Mouse (Mus musculus) lung, embryonic 16.5 days (tissue): ENCODE measurements around the gene Ccdc7a. TPM values are rescaled to one million over a fixed set of nuclear protein-coding genes. Genes with fewer than 3 reads are reported as not detected.

Source experiments
- ATAC-seq: fragments of 200-750 bp; cut with Nextera tagmentation; 2 replicates; pipeline ENCODE4 v1.8.0; 2017; ENCODE audit warnings: low read depth, mild to moderate bottlenecking, moderate library complexity
- H3K27ac ChIP-seq: fragments of 300-500 bp; sonication (generic); 2 replicates; pipeline ENCODE4 v1.5.1; 2014; ENCODE audit warnings: mild to moderate bottlenecking, control low read depth, low read length
- H3K27me3 ChIP-seq: fragments of 300-500 bp; sonication (generic); 2 replicates; pipeline ENCODE4 v1.6.1; 2014; ENCODE audit warnings: low read depth, low read length, mixed read lengths; ENCODE audit not compliant: control insufficient read depth, insufficient read depth
- H3K36me3 ChIP-seq: fragments of 300-500 bp; sonication (generic); 2 replicates; pipeline ENCODE4 v1.6.1; 2014; ENCODE audit warnings: low read length; ENCODE audit not compliant: control insufficient read depth, insufficient read depth
- H3K4me1 ChIP-seq: fragments of 300-500 bp; sonication (generic); replicated peaks from 2 replicates; pipeline ENCODE4 v1.6.1; 2014; ENCODE audit warnings: low read length, mixed read lengths; ENCODE audit not compliant: control insufficient read depth, insufficient read depth
- H3K4me2 ChIP-seq: fragments of 300-500 bp; sonication (generic); 2 replicates; pipeline ENCODE4 v1.6.1; 2014; ENCODE audit warnings: low read depth, low read length, control low read depth
- H3K4me3 ChIP-seq: fragments of 300-500 bp; sonication (generic); 2 replicates; pipeline ENCODE4 v1.5.1; 2014; ENCODE audit warnings: mild to moderate bottlenecking, low read length, control low read depth
- H3K9ac ChIP-seq: fragments of 300-500 bp; sonication (generic); 2 replicates; pipeline ENCODE4 v1.6.1; 2014; ENCODE audit warnings: low read length, control low read depth
- H3K9me3 ChIP-seq: fragments of 300-500 bp; sonication (generic); 2 replicates; pipeline ENCODE4 v1.6.1; 2016; ENCODE audit warnings: low read length; ENCODE audit not compliant: control insufficient read depth
- WGBS: fragments of 180-500 bp; shearing (Covaris S2); extraction: QIAGEN DNeasy Blood & Tissue Kit; methylation state at CpG from one replicate; pipeline ENCODE4 v1.1.7; 2014; 5-methylcytosine and 5-hydroxymethylcytosine counted together
- polyA plus RNA-seq: library from polyadenylated mRNA; unstranded; fragments of >200 nt; fragmentation: Nextera tagmentation; extraction: Ambion mirVana; gene quantifications from 2 replicates; pipeline ENCODE4 v1.2.1, GENCODE M21; 2015

Ccdc7a gene
- polyA plus RNA-seq, 1 experiment from 2014 or later = not detected

DNA sequence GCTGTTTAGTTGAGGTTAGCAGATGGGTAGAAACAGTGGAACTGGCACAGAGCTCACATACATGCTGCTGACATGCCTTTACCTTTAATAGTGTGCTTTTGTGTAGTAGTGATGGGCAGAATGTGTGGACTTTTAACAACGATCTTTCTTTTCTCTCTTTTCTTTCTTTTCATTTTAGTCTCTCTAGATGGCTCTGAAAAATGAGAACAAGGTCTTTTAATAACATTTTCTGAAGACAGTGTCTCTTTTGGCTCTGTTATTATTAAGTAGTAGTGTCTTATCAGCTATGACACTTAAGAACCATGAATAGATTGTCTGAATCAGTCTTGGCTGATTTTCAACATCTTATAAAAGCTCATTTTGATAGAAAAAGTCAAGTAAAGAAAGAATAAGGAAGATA is 266.7 kb downstream of the Ccdc7a start, which contains the start of gene Gm3952:
Gene Gm3952, minus strand, starts transcription at position 101 of the 400 bp plus-strand sequence.
- no peak within 1 kb of the TSS for H3K27ac ChIP-seq
- H3K4me2 ChIP-seq = no peak within 1 kb of the TSS
- no peaks in the 10 kb centered on the region for H3K9me3 ChIP-seq
- H3K4me1 ChIP-seq = no peaks in the 10 kb centered on the region
- no peak within 1 kb of the TSS for H3K4me3 ChIP-seq
- H3K27me3 ChIP-seq = no peaks in the 10 kb centered on the region
- no peak within 1 kb of the TSS for H3K9ac ChIP-seq
- H3K36me3 ChIP-seq = no peaks in the 10 kb centered on the region
- no peak for ATAC-seq
- WGBS = 78% methylated on average over 1 of the region's 1 CpGs

DNA sequence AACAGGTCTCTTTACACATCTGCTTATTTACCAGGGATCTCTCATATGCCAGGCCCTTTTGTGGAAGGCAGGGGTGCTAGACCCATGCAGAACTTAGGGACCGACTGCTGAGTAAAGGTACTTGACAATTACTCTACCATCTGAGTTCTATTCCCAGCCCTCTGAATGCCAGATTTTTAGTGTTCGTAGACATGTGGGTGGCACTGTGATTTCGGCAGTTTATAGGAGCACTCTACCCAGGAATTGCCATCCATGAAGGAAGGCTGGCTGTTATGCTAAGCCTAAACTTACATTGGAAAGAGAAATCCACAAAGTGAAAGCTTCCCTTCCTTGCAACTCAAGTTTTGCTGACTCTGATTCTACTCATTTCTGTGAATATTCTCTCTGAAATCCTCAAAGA is 329.6 kb downstream of the Ccdc7a start:
- no peak overlapping the region for H3K4me3 ChIP-seq
- no peak for ATAC-seq
- peaks cover 41% of the 10 kb centered on the region for H3K36me3 ChIP-seq
- H3K27ac ChIP-seq = no peak overlapping the region
- no peaks in the 10 kb centered on the region for H3K9me3 ChIP-seq
- H3K9ac ChIP-seq = no peak overlapping the region
- H3K4me1 ChIP-seq = no peaks in the 10 kb centered on the region
- no peak overlapping the region for H3K4me2 ChIP-seq
- 94% methylated on average over 3 of the region's 3 CpGs for WGBS
- no peaks in the 10 kb centered on the region for H3K27me3 ChIP-seq

DNA sequence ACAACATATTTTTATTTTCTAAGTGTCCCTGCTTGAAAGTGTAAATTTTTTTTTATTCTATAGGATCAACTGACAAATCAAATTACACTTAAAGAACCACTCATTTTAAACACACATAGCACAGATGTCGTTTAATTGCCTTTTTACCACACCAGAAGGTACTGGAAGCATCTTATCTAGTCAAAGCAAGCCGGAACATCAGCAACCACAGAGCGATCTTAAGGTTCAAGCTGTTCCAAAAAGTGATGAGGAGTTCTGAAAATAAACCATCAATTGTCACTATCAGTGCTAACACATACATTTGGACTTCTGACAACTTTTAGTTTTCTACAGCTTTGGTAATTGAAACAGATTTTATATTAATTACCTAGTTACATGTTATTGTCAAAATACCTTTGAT is 331.2 kb downstream of the Ccdc7a start:
- Histone ChIP-seq H3K27ac (no peak overlapping the region), H3K27me3 (no peaks in the 10 kb centered on the region), H3K9ac (no peak overlapping the region), H3K4me2 (no peak overlapping the region), H3K9me3 (no peaks in the 10 kb centered on the region), H3K4me1 (no peaks in the 10 kb centered on the region), H3K36me3 (peaks cover 45% of the 10 kb centered on the region), H3K4me3 (no peak overlapping the region)
- no peak for ATAC-seq
- 91% methylated on average over 3 of the region's 3 CpGs for WGBS

DNA sequence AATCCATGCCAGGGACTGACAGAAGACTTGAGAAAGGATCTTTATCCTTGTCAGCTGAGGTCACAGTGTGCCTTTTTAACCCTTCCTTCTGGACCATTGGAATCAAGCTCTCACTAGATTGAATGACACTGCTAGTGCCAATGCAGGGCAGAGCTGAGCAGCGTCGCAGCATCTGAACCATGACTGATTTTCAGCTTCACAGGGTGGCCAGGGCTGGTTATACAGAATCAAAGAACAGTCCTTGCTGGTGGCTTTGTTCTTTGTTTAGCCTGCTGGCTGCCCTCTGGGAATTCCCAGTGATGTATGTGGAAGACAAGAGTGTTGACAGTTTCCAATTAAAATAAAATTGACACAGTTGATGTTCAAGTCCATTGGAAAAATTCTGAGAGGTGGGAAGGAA is 333.1 kb downstream of the Ccdc7a start:
- Histone ChIP-seq H3K27me3 (no peaks in the 10 kb centered on the region), H3K9ac (no peak overlapping the region), H3K36me3 (peaks cover 43% of the 10 kb centered on the region), H3K4me1 (no peaks in the 10 kb centered on the region), H3K9me3 (no peaks in the 10 kb centered on the region), H3K4me3 (no peak overlapping the region), H3K27ac (no peak overlapping the region), H3K4me2 (no peak overlapping the region)
- 93% methylated on average over 2 of the region's 2 CpGs for WGBS
- ATAC-seq = no peak

DNA sequence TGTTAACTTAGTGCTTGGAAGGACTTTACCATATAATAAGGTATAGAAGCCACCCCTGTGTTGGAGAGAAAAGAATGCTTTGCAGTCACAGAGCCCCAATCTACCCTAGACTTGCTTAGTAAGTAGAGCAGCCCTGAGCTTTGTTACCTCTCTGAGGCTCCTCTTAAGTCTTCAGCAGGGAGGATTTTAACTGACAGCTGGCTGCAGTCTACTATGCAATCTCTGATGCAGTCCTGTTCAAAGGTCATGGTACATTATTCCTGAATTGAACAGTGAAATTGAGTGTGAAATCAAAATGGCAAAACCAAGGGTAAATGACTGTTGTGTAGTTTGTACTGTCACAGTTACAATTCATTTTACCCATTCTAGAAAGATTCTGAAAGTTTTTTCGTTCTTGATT is 338.1 kb downstream of the Ccdc7a start:
- H3K27me3 ChIP-seq = no peaks in the 10 kb centered on the region
- H3K4me1 ChIP-seq = no peaks in the 10 kb centered on the region
- no peak overlapping the region for H3K4me3 ChIP-seq
- H3K9me3 ChIP-seq = no peaks in the 10 kb centered on the region
- H3K36me3 ChIP-seq = peaks cover 36% of the 10 kb centered on the region
- 97% methylated on average over 1 of the region's 1 CpGs for WGBS
- ATAC-seq = no peak
- no peak overlapping the region for H3K9ac ChIP-seq
- H3K4me2 ChIP-seq = no peak overlapping the region
- no peak overlapping the region for H3K27ac ChIP-seq

DNA sequence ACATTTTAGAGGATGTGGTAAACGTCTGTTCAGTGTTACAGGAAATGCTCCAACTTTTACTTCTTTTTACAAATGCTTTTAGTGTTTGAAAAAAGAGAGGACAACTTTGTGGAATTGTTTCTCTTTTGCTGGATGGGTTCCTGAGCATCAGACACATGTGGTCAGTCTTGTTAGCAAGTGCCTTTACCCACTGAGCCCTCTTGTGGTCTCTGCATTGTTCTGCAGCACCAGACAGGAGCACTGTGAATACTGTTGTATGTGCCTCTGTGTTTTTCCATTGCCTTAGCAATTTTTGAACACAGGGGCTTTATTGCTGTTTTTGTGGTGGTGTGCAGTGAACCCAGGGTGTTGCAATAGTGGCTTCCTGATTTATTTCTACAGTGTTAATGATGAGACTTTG is 340.5 kb downstream of the Ccdc7a start:
- Histone ChIP-seq H3K4me3 (no peak overlapping the region), H3K9me3 (no peaks in the 10 kb centered on the region), H3K9ac (no peak overlapping the region), H3K27ac (no peak overlapping the region), H3K4me2 (no peak overlapping the region), H3K36me3 (peaks cover 35% of the 10 kb centered on the region), H3K4me1 (no peaks in the 10 kb centered on the region), H3K27me3 (no peaks in the 10 kb centered on the region)
- 51% methylated on average over 1 of the region's 1 CpGs for WGBS
- peak; percentile 65; the same call in 1 of the 2 replicates for ATAC-seq

DNA sequence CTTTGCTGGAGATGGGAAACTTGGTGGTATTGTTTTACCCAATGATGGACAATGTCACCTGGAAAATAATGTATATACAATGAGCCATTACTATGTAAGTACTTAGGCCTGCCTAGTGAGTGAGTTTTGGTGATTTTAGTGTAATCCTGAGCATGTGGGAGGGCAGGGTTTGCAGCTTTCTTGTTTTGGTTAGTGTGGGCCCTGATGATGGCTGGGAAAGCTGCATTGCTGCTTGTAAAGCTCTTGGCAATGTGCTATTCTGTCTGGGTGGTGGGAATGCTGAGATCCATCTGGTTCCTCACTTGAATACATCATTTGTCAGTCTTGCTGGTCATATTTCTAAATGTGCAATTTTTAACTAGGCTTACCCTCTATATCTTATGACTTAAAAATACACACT is 349.1 kb downstream of the Ccdc7a start:
- no peaks in the 10 kb centered on the region for H3K4me1 ChIP-seq
- H3K27me3 ChIP-seq = no peaks in the 10 kb centered on the region
- H3K4me2 ChIP-seq = no peak overlapping the region
- H3K27ac ChIP-seq = no peak overlapping the region
- no peaks in the 10 kb centered on the region for H3K9me3 ChIP-seq
- peaks cover 44% of the 10 kb centered on the region for H3K36me3 ChIP-seq
- no peak overlapping the region for H3K4me3 ChIP-seq
- no peak overlapping the region for H3K9ac ChIP-seq
- peak; percentile 41; the same call in 1 of the 2 replicates for ATAC-seq

DNA sequence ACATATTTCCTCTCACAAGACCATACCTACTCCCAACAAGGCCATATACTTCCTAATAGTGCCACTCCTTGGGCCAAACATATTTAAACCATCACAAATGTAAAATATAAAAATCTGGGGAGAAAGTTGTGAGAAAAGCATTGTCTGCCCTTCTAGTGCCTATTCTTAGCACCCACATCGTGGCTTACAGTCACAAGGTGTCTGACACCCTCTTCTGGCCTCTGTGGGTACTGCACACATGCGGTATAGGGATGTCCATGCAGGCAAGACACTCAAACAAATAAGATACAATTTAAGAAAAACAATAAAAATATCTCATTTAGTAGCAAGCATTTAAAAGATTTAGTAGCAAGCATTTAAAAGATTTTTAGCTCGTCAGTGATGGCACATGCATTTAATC is 356.1 kb downstream of the Ccdc7a start:
- H3K4me1 ChIP-seq = no peaks in the 10 kb centered on the region
- no peak overlapping the region for H3K4me3 ChIP-seq
- no peak overlapping the region for H3K4me2 ChIP-seq
- 45% methylated on average over 3 of the region's 3 CpGs for WGBS
- ATAC-seq = no peak
- H3K36me3 ChIP-seq = peaks cover 32% of the 10 kb centered on the region
- H3K9ac ChIP-seq = no peak overlapping the region
- H3K27me3 ChIP-seq = no peaks in the 10 kb centered on the region
- no peak overlapping the region for H3K27ac ChIP-seq
- H3K9me3 ChIP-seq = no peaks in the 10 kb centered on the region

DNA sequence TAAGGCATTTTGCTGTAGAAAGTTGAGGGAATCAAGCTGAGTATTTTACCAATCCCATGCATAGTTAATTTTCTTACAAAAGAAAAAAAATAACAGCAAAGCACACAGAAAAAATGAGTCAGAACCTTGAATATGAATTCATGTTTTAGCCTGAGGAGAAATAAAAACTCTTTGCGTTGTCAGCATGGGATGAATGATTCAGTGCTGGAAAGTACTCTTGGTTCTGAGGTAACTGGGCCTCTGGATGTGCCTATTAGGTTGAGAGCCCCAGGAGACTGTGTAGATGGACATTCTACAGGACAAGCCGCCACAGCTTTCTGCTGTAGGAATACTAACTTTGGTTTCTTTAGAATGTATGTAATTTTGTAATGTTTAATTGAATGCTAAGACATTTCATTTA is 360.5 kb downstream of the Ccdc7a start:
- H3K4me3 ChIP-seq = no peak overlapping the region
- no peaks in the 10 kb centered on the region for H3K9me3 ChIP-seq
- H3K36me3 ChIP-seq = peaks cover 7% of the 10 kb centered on the region
- H3K4me2 ChIP-seq = no peak overlapping the region
- no peak overlapping the region for H3K27ac ChIP-seq
- no peaks in the 10 kb centered on the region for H3K27me3 ChIP-seq
- no peak for ATAC-seq
- no peak overlapping the region for H3K9ac ChIP-seq
- H3K4me1 ChIP-seq = 0 out of 2 replicates have a peak, but pooled peaks cover 4% of the 10 kb centered on the region
- 91% methylated on average over 2 of the region's 2 CpGs for WGBS

DNA sequence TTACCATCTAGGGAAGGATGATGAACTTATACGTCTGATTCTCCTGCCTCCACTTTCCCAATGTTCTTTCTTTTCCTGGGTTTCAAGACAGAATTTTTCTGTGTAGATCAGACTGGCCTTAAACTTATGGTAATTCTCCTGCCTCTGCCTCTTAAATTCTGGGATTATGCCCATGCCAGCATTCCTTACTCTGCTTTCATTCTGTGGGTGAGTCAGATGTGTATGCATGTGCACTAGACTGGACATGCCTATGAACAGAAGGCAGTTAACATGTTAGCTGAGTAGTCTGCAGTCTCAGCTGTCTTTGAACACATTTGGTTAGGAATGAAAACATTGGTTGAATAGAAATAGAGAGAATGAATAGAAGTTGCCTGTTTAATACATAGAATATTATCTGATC is 360.9 kb downstream of the Ccdc7a start:
- no peak overlapping the region for H3K27ac ChIP-seq
- H3K36me3 ChIP-seq = peaks cover 7% of the 10 kb centered on the region
- no peak overlapping the region for H3K4me2 ChIP-seq
- ATAC-seq = no peak
- 81% methylated on average over 1 of the region's 1 CpGs for WGBS
- H3K4me1 ChIP-seq = 0 out of 2 replicates have a peak, but pooled peaks cover 4% of the 10 kb centered on the region
- H3K9ac ChIP-seq = no peak overlapping the region
- no peaks in the 10 kb centered on the region for H3K27me3 ChIP-seq
- no peaks in the 10 kb centered on the region for H3K9me3 ChIP-seq
- no peak overlapping the region for H3K4me3 ChIP-seq
